7 mouse cellular contexts compared by ENCODE assay signal in genomic region chrX:140341656-140342392, GRCm38 (mm10). TPM values are rescaled to one million over a fixed set of nuclear protein-coding genes. Genes with fewer than 3 reads are reported as not detected.
A peak's percentile ranks its signal among the peaks of the same experiment; 100 is the strongest.
DNase-seq lines count a peak whose midpoint lies in the region; ATAC-seq lines count a peak whose summit lies in the region.

Gene Frmpd3, plus strand, starts transcription at chrX:140342263.

- H3K9me3 ChIP-seq in kidney, embryonic 14.5 days (ENCODE audit: control insufficient read depth, low read length), result no peaks in the 10 kb centered on the region
- no peaks in the 10 kb centered on the region for H3K9me3 ChIP-seq in forebrain, embryonic 15.5 days
- no peaks in the 10 kb centered on the region for H3K9me3 ChIP-seq in neural tube, embryonic 15.5 days (replicated peaks)

- H3K4me1 ChIP-seq in kidney, embryonic 14.5 days (ENCODE audit: control insufficient read depth, insufficient read depth, low read length), result no peaks in the 10 kb centered on the region
- no peaks in the 10 kb centered on the region for H3K4me1 ChIP-seq in forebrain, embryonic 15.5 days
- peaks cover 9% of the 10 kb centered on the region; the same call in 1 of the 2 replicates for H3K4me1 ChIP-seq in neural tube, embryonic 15.5 days

- H3K27ac ChIP-seq in kidney, embryonic 14.5 days (ENCODE audit: low read depth, low read length), result no peak within 1 kb of the TSS
- H3K27ac ChIP-seq in forebrain, embryonic 15.5 days (replicated peaks), result no peak within 1 kb of the TSS
- H3K27ac ChIP-seq in neural tube, embryonic 15.5 days (replicated peaks), result 0 out of 2 replicates have a peak within 1 kb of the TSS, but pooled peaks have one; percentile 41

- WGBS in kidney, embryonic 14.5 days, result 29% methylated on average over 24 of the region's 24 CpGs
- 22% methylated on average over 22 of the region's 24 CpGs for WGBS in forebrain, embryonic 15.5 days
- 21% methylated on average over 21 of the region's 24 CpGs for WGBS in neural tube, embryonic 15.5 days

- intact Hi-C loops in left cerebral cortex, postnatal 10 days (cut with DNase I), result no loop called here

- peak; percentile 49; the same call in 1 of the 2 replicates for ATAC-seq in kidney, embryonic 14.5 days (ENCODE audit: low FRiP score, low TSS enrichment)
- peak; percentile 91 for ATAC-seq in forebrain, embryonic 15.5 days (replicated peaks)
- peak; percentile 88 for ATAC-seq in neural tube, embryonic 15.5 days (ENCODE audit: low FRiP score)

- H3K36me3 ChIP-seq in kidney, embryonic 14.5 days (ENCODE audit: control insufficient read depth, insufficient read depth, low read length), result no peaks in the 10 kb centered on the region
- no peaks in the 10 kb centered on the region for H3K36me3 ChIP-seq in forebrain, embryonic 15.5 days
- no peaks in the 10 kb centered on the region for H3K36me3 ChIP-seq in neural tube, embryonic 15.5 days

- H3K9ac ChIP-seq in kidney, embryonic 14.5 days (ENCODE audit: low read depth, low read length), result peak within 1 kb of the TSS; percentile 23; the same call in 1 of the 2 replicates
- peak within 1 kb of the TSS; percentile 35; the same call in 1 of the 2 replicates for H3K9ac ChIP-seq in forebrain, embryonic 15.5 days (replicated peaks)
- H3K9ac ChIP-seq in neural tube, embryonic 15.5 days (replicated peaks), result peak within 1 kb of the TSS; percentile 51

- DNase-seq in kidney, adult 8-10 months, result no peak
- DNase-seq in embryo, embryonic 10 days (ENCODE audit: low spot score), result peak; percentile 52
- DNase-seq in left cerebral cortex, postnatal 10 days (ENCODE audit: extremely low spot score in 1 of 2, low spot score in 2 of 2), result peak in 1 of 2 experiments; percentile 20
- DNase-seq in gastrocnemius, adult 18-20 months (ENCODE audit: low spot score), result no peak

- peaks cover 9% of the 10 kb centered on the region for H3K27me3 ChIP-seq in kidney, embryonic 14.5 days (ENCODE audit: control insufficient read depth, insufficient read depth, low read length)
- peaks cover 5% of the 10 kb centered on the region; the same call in 1 of the 2 replicates for H3K27me3 ChIP-seq in forebrain, embryonic 15.5 days
- H3K27me3 ChIP-seq in neural tube, embryonic 15.5 days (replicated peaks), result peaks cover 37% of the 10 kb centered on the region; the same call in 1 of the 2 replicates

- peak within 1 kb of the TSS; percentile 28 for H3K4me3 ChIP-seq in kidney, embryonic 14.5 days (ENCODE audit: low read length)
- peak within 1 kb of the TSS; percentile 38 for H3K4me3 ChIP-seq in forebrain, embryonic 15.5 days
- peak within 1 kb of the TSS; percentile 41 for H3K4me3 ChIP-seq in neural tube, embryonic 15.5 days (replicated peaks)

- peak within 1 kb of the TSS; percentile 60 for H3K4me2 ChIP-seq in kidney, embryonic 14.5 days (replicated peaks; ENCODE audit: low read depth, low read length)
- peak within 1 kb of the TSS; percentile 60 for H3K4me2 ChIP-seq in forebrain, embryonic 15.5 days (replicated peaks)
- peak within 1 kb of the TSS; percentile 65 for H3K4me2 ChIP-seq in neural tube, embryonic 15.5 days

RNA-seq across cellular contexts. Expression of gene Frmpd3, which starts in this region (rescaled TPM):
- polyA plus RNA-seq in kidney, embryonic 14.5 days (2014; fragmentation: Nextera tagmentation; extraction: Ambion mirVana), result 0.27 and 0.34 TPM in 2 replicates
- polyA plus RNA-seq in forebrain, embryonic 15.5 days (2015; fragmentation: Nextera tagmentation; extraction: Ambion mirVana), result 1.3 and 1.4 TPM in 2 replicates
- 10 to 100 TPM; 16.9 to 19.8 TPM for total RNA-seq in left cerebral cortex, postnatal 10 days (2021)
- polyA plus RNA-seq in neural tube, embryonic 15.5 days (2015; fragmentation: Nextera tagmentation; extraction: Ambion mirVana), result 4.2 and 4.4 TPM in 2 replicates
- not detected for total RNA-seq in gastrocnemius, adult 18-20 months (2021)

Comparison
In these comparisons a context has a peak if more than half of its experiments do, and no peak if none do; other contexts are left out.
1. RNA of gene Frmpd3 (total RNA-seq): 16.9 to 19.8 TPM in left cerebral cortex, postnatal 10 days; not detected in gastrocnemius, adult 18-20 months; every median in the first group is over 10 times any median in the second.
2. Peak in ATAC-seq, H3K4me3 ChIP-seq, H3K9ac ChIP-seq and H3K4me2 ChIP-seq in kidney, embryonic 14.5 days; RNA of the gene not detected or under 1 TPM.
3. Peak in every context shown above with its lines, with median percentiles within 50 percentile points of each other: ATAC-seq, H3K4me2 ChIP-seq, H3K4me3 ChIP-seq and H3K9ac ChIP-seq.